Mouse (Mus musculus): ENCODE measurements around the gene Gm20425. TPM values are rescaled to one million over a fixed set of nuclear protein-coding genes. Genes with fewer than 3 reads are reported as not detected.

Gm20425 gene
- 0.16 and 0.27 TPM in 2 replicates for polyA plus RNA-seq (2012; rRNA removed)
- polyA plus RNA-seq (2014; fragmentation: Nextera tagmentation; extraction: Ambion mirVana), result 1.7 and 4.2 TPM in 2 replicates

DNA sequence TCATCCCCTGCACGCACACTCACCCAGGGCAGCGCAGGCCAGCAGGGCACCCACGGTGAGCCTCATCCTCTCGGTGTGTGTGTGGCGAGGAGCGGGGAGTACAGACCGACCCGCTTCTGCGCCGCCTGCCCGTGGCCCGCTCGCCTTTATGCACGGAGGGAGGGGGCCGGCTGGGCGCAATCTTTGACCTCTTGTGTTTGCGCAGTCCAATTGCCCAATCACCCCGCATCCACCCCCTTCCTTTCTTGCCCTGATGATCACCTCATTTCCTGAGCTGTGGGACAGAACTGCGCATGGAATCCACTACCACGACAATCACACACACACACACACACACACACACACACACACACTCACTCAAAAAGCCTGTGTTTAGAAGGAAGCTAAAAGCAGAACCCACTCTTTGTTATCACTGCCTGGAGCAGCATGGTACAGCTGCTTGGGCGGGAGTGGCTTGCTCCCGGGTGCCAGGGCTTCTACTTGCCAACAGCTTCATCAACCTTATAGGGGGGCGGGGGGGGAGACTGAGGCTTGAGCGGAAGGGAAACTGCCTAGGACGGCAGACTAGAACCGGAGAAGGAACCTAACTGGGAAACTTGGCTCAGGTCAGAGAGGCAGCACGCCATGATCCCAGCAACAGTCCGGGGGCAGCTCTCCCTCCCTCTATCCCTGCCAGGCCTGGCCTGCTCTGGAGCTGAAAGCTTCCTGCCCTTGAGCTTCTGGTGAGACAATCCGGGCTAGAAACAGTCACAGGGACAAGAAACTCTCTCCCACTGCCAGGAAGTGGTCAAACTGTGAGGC is at the start of gene Gm20425, which contains the start of gene Trf:
Gene Gm20425 (minus strand): TSS at position 157 of the 801 bp plus-strand sequence.
Gene Trf (minus strand): TSS at position 294 of the 801 bp plus-strand sequence.
- no peak for DNase-seq (ENCODE audit: low read depth in 3 of 3, low spot score in 3 of 3)
- H3K27ac ChIP-seq, result no peak within 1 kb of the TSS
- H3K9ac ChIP-seq (replicated peaks), result peak within 1 kb of the TSS; percentile 31
- TF ChIP-seq CTCF (IDR thresholded peaks at IDR 0.05; ENCODE audit: low read depth), result no peak
- TF ChIP-seq EP300 (IDR thresholded peaks at IDR 0.05; ENCODE audit: low read depth), result no peak
- peak within 1 kb of the TSS; percentile 31 for H3K4me2 ChIP-seq (ENCODE audit: low read depth)
- peak; percentile 62 for ATAC-seq (ENCODE audit: insufficient read depth)
- peak within 1 kb of the TSS; percentile 39 to 59 for H3K4me3 ChIP-seq (ENCODE audit: insufficient read depth in 1 of 2, low read depth in 2 of 2, low read length in 2 of 2)
- H3K27me3 ChIP-seq (ENCODE audit: control insufficient read depth, insufficient read depth, low read length), result no peaks in the 10 kb centered on the region
- H3K4me1 ChIP-seq (replicated peaks; ENCODE audit: control insufficient read depth in 2 of 2, insufficient read depth in 2 of 2, low read length in 1 of 2), result peaks cover 0 to 24% of the 10 kb centered on the region in 2 experiments; a peak in 2 of 4 replicates
- 8% methylated on average over 29 of the region's 29 CpGs for WGBS (ENCODE audit: insufficient replicate concordance)
- H3K9me3 ChIP-seq (ENCODE audit: control insufficient read depth, low read length), result no peaks in the 10 kb centered on the region
- H3K36me3 ChIP-seq (replicated peaks; ENCODE audit: control insufficient read depth, insufficient read depth, low read depth), result no peaks in the 10 kb centered on the region

DNA sequence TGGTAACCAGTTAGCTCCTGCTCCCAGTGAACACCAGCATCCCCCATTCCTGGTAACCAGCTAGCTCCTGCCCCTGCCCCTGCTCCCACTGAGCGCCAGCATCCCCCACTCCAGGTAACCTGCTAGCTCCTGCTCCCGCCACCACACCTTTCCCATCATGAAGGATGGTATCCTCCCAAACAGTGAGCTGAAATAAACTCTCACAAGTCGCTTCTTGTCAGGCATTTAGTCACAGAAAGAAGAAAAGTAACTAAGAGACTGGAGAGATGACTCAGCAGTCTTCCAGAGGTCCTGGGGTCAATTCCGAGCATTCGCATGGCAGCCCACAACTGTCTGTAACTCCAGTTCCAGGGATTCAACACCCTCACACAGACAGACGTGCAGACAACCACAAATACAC is 46.8 kb upstream of the Gm20425 start:
- no peaks in the 10 kb centered on the region for H3K9me3 ChIP-seq (ENCODE audit: control insufficient read depth, low read length)
- TF ChIP-seq EP300 (IDR thresholded peaks at IDR 0.05; ENCODE audit: low read depth), result no peak
- TF ChIP-seq CTCF (IDR thresholded peaks at IDR 0.05; ENCODE audit: low read depth), result no peak
- H3K4me3 ChIP-seq (ENCODE audit: insufficient read depth in 1 of 2, low read depth in 2 of 2, low read length in 2 of 2), result no peak overlapping the region
- H3K4me1 ChIP-seq (replicated peaks; ENCODE audit: control insufficient read depth in 2 of 2, insufficient read depth in 2 of 2, low read length in 1 of 2), result peaks cover 16% of the 10 kb centered on the region in 2 experiments
- ATAC-seq (ENCODE audit: insufficient read depth) (no peak), DNase-seq (ENCODE audit: low read depth in 3 of 3, low spot score in 3 of 3) (no peak)
- no peak overlapping the region for H3K9ac ChIP-seq (replicated peaks)
- H3K27me3 ChIP-seq (ENCODE audit: control insufficient read depth, insufficient read depth, low read length), result no peaks in the 10 kb centered on the region
- H3K4me2 ChIP-seq (ENCODE audit: low read depth), result no peak overlapping the region
- WGBS (ENCODE audit: insufficient replicate concordance), result 76% methylated on average over 6 of the region's 6 CpGs
- H3K27ac ChIP-seq, result no peak overlapping the region
- H3K36me3 ChIP-seq (replicated peaks; ENCODE audit: control insufficient read depth, insufficient read depth, low read depth), result peaks cover 63% of the 10 kb centered on the region

DNA sequence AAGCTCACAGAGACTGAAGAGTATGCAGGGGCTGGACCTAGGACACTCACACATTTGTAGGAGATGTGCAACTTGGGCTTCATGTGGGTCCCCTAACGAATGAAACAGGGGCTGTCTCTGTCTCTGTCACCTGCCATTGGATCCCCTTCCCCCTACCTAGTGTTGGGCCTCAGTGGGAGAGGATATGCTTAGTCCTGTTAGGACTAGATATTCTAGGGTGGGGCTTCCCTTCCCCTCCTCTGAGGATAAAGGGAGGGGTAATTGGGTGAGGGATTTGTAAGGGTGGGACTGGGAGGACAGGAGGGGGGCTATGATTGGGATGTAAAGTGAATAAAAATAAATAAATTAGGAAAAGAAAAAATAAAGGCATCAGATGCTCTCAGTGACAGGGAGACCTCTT is 45.6 kb upstream of the Gm20425 start:
- 41% methylated on average over 1 of the region's 1 CpGs for WGBS (ENCODE audit: insufficient replicate concordance)
- peak; percentile 48; the same call in 1 of the 2 replicates for ATAC-seq (ENCODE audit: insufficient read depth)
- Histone ChIP-seq H3K36me3 (replicated peaks; ENCODE audit: control insufficient read depth, insufficient read depth, low read depth) (peaks cover 51% of the 10 kb centered on the region), H3K4me1 (replicated peaks; ENCODE audit: control insufficient read depth in 2 of 2, insufficient read depth in 2 of 2, low read length in 1 of 2) (peaks cover 16% of the 10 kb centered on the region in 2 experiments), H3K4me3 (ENCODE audit: insufficient read depth in 1 of 2, low read depth in 2 of 2, low read length in 2 of 2) (no peak overlapping the region), H3K27me3 (ENCODE audit: control insufficient read depth, insufficient read depth, low read length) (no peaks in the 10 kb centered on the region), H3K27ac (0 out of 2 replicates have a peak overlapping the region, but pooled peaks have one; percentile 10), H3K9ac (replicated peaks) (no peak overlapping the region), H3K9me3 (ENCODE audit: control insufficient read depth, low read length) (no peaks in the 10 kb centered on the region), H3K4me2 (ENCODE audit: low read depth) (no peak overlapping the region)
- DNase-seq (ENCODE audit: low read depth in 3 of 3, low spot score in 3 of 3), result no peak
- TF ChIP-seq EP300 (IDR thresholded peaks at IDR 0.05; ENCODE audit: low read depth) (no peak), CTCF (IDR thresholded peaks at IDR 0.05; ENCODE audit: low read depth) (no peak)

DNA sequence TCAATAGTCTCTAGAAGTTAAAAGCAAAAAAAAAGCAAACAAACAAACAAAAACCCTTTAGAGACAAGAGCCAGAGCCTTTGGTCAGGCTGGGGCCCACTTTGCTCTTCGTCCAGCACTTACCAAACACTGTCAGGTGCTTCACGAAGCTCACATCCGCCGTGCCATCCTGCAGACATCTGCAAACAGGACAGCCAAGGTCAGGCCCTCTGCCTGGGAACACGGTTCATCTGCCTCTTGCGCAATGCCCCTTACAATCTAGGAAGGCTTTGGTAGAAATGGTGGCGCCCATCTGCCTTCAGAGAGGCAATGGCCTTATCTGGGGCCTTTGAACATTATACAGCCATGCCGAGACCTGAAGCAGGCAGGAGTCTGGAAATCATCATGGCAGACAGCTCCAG is 44.7 kb upstream of the Gm20425 start:
- TF ChIP-seq EP300 (IDR thresholded peaks at IDR 0.05; ENCODE audit: low read depth) (no peak), CTCF (IDR thresholded peaks at IDR 0.05; ENCODE audit: low read depth) (no peak)
- 67% methylated on average over 8 of the region's 8 CpGs for WGBS (ENCODE audit: insufficient replicate concordance)
- no peak overlapping the region for H3K27ac ChIP-seq

DNA sequence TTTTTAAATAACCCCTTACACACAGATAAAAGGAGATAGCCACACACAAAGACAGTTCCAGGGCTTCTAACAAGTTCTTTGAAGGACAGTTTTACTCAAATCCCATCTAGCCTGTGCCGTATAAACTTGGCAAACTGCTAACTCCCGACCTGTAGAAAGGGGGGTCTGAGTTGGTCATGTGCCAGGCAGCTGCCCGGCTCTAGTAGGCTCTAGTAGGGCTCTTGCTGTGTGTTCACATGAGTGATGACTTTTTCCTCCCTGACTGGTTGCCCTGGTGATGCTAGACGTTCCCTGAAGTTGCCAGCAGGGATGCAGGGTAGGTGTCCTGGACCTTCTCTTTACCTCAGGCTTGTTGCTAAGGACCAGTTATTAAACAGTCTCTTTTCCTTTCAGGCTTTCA is 41.0 kb upstream of the Gm20425 start:
- Histone ChIP-seq H3K27ac (no peak overlapping the region), H3K4me1 (replicated peaks; ENCODE audit: control insufficient read depth in 2 of 2, insufficient read depth in 2 of 2, low read length in 1 of 2) (peaks cover 14 to 16% of the 10 kb centered on the region in 2 experiments), H3K27me3 (ENCODE audit: control insufficient read depth, insufficient read depth, low read length) (no peaks in the 10 kb centered on the region), H3K9ac (replicated peaks) (no peak overlapping the region), H3K4me3 (ENCODE audit: insufficient read depth in 1 of 2, low read depth in 2 of 2, low read length in 2 of 2) (no peak overlapping the region), H3K9me3 (ENCODE audit: control insufficient read depth, low read length) (no peaks in the 10 kb centered on the region), H3K4me2 (ENCODE audit: low read depth) (no peak overlapping the region), H3K36me3 (replicated peaks; ENCODE audit: control insufficient read depth, insufficient read depth, low read depth) (peaks cover 46% of the 10 kb centered on the region)
- ATAC-seq (ENCODE audit: insufficient read depth), result no peak
- 45% methylated on average over 4 of the region's 4 CpGs for WGBS (ENCODE audit: insufficient replicate concordance)
- DNase-seq (ENCODE audit: low read depth in 3 of 3, low spot score in 3 of 3), result no peak
- TF ChIP-seq EP300 (IDR thresholded peaks at IDR 0.05; ENCODE audit: low read depth) (no peak), CTCF (IDR thresholded peaks at IDR 0.05; ENCODE audit: low read depth) (no peak)

More for the DNA sequence above, 44.7 kb upstream of the Gm20425 start:
- peaks cover 43% of the 10 kb centered on the region for H3K36me3 ChIP-seq (replicated peaks; ENCODE audit: control insufficient read depth, insufficient read depth, low read depth)
- no peak for DNase-seq (ENCODE audit: low read depth in 3 of 3, low spot score in 3 of 3)
- no peaks in the 10 kb centered on the region for H3K9me3 ChIP-seq (ENCODE audit: control insufficient read depth, low read length)
- peaks cover 16% of the 10 kb centered on the region in 2 experiments for H3K4me1 ChIP-seq (replicated peaks; ENCODE audit: control insufficient read depth in 2 of 2, insufficient read depth in 2 of 2, low read length in 1 of 2)
- ATAC-seq (ENCODE audit: insufficient read depth), result peak; percentile 25; the same call in 1 of the 2 replicates
- H3K4me3 ChIP-seq (ENCODE audit: insufficient read depth in 1 of 2, low read depth in 2 of 2, low read length in 2 of 2), result no peak overlapping the region
- no peak overlapping the region for H3K9ac ChIP-seq (replicated peaks)
- no peak overlapping the region for H3K4me2 ChIP-seq (ENCODE audit: low read depth)
- H3K27me3 ChIP-seq (ENCODE audit: control insufficient read depth, insufficient read depth, low read length), result no peaks in the 10 kb centered on the region
